Mouse (Mus musculus): ENCODE data around the gene Relb.

Relb gene

DNA sequence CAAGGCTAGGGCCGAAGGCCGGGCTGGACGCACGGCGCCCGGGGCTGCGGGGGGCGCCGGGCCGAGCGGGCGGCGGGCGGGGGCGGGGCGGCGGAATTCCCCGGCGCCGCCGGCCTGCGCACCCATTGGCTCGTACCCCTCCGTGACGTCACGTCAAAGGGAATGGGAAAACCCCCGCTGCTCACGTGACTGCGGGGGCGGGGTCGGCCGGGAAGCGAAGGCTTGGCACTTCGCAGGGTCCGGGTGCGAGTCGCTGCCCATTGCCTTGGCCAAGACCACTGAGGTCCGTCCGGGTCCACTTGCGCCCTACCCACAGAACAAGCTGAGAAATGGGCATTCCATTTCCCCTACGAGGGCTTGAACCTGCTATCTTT, at the start of gene Relb:
TSS of gene Relb (minus strand) at position 78 of the 374 bp plus-strand sequence.
- DNase-seq: peak; percentile 92

DNA sequence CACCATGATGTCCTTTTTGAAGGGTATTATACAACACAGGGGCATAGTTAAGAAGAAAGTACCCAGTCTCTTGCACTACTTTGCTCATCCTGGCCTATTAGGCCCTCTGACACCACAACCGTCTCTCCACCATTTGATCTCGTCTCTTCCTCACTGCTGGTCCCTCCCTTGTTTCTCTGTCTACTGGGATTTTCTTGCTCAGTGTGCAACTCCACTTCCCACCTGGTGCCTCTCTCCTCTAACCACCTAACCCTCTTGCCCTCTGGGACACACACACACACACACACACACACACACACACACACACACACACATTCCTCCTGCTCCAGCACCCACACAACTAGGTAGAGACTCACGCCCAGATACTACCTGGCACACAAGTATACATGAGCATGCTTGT, 49.7 kb upstream of the Relb start:
- no peak for DNase-seq

DNA sequence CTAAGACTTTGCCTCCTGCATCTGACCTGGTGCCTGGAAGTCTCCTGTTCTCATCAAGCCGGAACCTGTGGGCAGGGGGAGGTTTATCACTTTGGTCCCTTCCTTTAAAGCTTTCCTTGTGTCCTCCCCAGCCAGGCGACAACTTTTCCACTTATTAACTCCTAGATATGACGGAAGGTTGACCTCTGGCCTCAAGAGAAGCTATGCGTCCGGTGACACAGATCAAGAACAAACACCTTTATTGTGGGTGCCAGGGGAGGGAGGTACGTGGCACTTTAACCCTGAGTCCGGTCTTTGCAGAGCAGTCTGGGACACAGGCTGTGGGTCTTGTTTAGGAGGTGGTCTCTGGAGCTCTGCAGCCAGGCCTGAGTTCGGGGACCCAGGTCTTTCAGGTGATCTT, 48.6 kb upstream of the Relb start, which contains the start of gene Apoc2:
TSS of gene Apoc2 (minus strand) at position 70 of the 400 bp plus-strand sequence.
- DNase-seq: no peak

DNA sequence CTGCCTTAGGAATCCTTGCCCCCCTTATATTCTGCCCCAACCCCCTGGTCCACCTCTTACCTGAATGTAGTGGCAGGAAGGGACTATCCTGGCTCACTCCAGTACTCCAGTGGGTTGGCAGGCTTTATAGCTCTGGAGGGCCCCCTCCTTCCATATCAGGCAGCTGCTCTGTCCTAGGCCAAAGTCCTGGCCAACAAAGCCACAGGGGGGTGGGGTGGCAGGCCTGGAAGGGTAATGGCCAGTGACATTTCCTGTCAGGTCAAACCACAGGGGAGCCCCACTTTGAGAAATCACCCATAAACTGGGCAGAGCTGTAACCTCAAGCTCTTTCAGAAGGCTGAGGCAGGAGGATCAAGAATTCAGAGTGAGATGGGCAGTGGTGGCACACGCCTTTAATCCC, 47.4 kb upstream of the Relb start:
- DNase-seq: no peak

DNA sequence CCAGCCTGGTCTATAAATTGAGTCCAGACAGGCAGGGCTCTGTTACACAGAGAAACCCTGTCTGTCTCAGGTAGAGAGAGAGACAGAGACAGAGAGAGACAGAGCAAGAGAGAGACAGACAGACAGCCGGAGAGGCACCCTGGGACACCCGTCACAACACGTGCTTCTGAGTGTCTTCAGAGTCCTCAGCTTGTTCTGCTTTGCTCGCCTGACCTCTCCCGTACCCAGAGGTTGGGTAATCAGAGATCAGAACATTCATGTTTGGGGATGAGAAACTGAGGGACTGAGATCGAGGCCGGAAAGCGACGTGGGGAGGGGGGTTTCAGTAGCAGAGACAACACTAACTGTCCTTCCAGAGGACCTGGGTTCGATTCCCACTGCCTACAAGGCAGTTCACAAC, 46.6 kb upstream of the Relb start:
- DNase-seq: no peak

DNA sequence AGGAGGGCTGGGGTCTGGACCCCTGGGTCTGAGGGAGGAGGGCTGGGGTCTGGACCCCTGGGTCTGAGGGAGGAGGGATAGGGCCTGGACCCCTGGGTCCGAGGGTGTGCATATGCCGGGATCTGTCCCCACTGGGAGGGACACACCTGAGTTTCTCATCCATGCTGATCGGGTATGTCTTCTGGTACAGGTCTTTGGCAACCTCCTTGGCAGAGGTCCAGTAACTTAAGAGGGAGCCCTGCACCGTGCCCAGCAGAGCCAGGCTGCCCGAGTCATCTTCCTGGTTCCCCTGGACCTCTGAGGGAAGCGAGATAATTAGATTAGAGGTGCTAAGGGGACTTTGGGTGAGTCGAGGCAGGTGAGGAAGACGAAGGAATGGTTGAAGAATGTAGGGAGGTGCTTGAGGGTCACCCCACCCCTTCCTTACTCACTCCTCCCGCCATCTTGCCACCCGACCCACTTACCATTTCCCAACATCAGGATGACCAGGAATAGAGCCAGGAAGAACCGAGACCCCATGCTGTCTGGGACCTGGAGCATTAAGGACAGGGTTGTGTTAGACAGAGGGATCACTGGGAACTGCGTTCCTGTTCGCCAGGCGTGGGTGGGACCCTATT, 44.0 kb upstream of the Relb start:
- no peak for DNase-seq

DNA sequence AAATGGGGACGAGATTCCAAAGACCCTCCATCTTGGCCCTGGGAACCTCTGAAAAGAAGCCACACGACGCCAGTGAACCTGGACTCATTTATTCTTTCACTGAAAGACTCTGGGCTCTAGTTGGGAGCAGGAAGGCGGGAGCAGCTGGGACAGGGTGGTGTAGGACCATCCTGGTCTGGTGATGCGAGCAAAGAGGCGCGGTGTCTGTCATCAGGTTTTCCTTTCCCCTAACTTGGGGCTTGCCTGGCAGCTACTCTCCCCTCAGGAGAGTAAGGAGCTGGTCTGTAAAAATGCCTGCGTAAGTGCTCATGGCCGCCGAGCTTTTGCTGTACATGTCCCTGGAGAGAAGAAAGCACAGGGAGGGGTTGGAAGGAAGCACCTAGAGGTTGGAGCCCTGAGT, 42.3 kb upstream of the Relb start:
- DNase-seq: no peak

DNA sequence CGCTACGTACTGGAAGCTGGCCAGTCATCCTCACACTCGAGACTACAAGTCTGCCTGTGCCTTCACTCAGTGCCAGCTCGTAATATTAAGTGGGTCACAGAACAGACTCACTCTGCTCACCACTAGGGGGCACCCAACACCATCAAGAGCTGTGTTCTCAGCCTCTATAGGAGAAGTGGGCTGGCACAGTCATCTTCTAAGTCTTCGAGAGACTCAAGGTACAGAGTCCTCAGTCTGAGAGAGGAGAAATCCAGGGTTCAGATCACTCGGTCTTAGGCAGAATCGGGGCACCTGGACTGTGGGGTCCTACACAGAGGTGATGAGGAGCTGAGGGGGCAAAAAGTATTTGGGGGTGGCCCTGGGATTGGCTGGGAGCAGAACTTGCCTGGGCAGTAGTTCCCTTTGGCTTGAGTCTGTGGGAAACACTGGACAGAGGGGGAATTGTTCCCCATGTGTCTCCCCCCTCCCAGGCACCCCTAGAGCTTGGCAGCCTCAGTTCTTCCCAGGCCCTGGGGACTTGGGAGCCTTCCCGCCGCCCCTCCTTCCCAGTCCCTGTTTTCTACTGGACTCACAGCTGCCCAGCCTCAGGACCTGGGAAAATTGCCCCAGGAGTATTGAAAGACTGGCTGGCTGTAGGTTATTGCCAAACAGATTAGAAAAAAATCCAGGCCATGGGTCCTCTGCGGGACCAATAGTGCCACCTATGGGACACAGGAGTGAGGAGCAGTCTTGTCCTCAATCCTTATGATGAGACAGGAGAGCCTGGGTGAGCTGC, 39.9 kb upstream of the Relb start:
- peak; percentile 93 for DNase-seq

DNA sequence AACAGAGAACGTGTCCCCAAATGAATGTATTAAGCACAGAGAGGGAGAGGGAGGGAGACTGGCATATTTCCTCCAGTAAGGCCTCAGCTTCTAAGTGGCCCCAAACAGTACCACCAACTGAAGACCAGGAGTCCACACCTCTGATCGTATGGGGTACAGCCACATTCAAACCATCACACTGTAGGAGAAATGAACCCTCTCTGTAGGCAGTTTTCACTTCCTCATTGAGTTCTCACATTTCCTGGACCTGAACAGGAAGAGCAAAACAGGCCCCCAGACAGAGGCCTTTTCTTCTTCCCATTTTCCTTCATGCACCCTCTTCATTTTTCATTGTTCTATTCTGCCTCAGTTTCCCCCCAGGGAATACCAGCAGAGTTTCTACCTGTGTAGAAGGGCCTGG, 38.2 kb upstream of the Relb start:
- DNase-seq: no peak

DNA sequence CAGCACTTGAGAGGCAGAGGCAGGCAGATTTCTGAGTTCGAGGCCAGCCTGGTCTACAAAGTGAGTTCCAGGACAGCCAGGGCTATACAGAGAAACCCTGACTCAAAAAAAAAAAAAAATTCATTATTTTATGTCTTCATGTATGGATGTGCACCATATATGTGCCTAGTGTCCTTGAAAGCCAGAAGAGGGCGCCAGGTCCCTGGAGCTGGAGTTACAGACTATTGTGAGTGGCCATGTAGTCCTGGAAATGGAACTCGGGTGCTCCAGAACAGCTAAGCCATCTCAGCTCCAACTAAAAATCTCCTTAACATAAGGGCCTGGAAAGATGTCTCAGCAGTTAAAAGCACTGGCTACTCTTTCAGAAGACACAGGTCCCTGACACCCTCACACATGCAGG, 37.5 kb upstream of the Relb start:
- DNase-seq: no peak

DNA sequence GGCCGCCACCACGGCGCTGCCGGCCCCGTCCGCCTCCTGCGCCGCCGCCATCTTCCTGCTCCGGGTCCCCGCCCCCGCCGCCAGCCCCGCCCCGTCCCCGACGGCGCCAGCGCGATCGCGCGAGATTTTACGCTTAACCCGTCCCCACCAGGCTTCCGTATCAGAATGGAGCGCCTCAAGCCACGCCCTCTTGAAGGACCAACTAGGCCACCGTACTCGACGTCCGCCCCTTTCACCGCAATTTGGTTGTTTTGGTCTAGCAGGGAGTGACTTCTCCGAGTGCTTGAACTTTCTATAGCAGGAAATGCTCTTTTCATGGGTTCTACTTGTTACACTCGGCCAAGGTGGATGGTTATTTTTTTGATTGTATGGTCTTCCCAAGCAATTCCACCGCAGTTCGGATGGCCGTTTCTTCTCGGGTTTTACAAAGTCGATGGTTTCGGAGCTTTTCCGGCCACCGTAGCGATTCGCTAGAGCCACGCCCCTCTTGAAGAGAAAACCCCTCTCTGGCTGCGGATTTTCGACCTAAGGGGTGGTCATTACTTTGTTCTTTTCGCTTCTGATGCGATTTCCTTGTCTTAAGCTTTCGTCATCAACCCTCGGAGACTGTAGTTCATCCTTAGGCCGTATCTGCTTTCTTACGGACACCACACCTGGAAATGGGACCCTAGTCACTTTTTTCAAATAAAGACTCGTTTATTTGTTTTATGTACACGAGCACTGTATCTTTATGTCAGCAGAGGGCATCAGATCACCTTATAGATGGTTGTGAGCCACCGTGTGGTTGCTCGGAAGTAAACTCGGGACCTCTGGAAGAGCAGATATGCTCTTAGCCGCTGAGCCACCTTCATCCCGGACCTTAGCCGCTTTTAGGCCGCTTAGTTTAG, 36.0 kb upstream of the Relb start, which contains the start of gene Clptm1:
TSS of gene Clptm1 (minus strand) at position 79 of the 887 bp plus-strand sequence.
- peak; percentile 97 for DNase-seq

DNA sequence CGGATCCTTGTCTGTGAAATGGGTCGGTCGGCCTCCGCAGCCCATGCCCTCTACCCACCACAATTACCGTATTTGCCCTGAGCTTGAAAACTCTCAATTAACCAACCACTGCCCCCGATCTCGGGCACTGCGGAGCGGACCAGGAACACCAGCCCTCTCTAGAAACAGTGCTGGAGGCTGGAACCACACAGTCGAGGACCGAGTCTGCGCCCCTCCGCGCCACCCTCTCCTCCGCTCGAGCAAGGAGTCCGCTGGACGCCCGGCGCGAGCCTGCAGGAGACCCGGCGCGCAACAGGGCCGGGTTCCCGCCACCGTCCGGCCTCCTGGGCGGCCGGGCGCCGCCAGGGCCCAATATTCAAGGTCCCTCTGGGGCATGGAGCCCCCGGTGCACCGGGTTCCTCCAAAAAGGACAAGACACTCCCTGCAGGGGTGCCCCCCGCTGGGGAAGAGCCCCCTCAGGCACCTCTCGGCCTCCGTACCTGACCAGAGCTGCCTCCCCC, 35.3 kb upstream of the Relb start:
- no peak for DNase-seq

DNA sequence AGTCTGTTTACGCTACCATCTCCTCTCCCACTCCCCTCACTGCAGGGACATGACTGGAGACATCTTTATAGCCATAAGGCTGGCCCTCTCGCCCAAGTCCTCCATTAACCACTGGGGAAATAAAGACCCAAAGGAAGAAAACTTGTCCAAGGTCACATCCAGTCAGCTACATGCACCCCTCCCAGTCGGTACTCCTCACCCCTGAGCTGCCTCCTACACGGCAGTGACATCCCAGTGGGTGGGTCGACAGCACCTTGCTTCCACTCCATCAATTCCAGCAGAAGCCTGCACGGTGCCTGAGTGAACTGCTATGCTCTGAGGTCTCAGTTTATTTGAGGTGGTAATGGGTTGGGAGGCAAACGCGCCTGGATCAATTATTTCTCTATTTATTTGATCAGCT, 34.7 kb upstream of the Relb start:
- no peak for DNase-seq

DNA sequence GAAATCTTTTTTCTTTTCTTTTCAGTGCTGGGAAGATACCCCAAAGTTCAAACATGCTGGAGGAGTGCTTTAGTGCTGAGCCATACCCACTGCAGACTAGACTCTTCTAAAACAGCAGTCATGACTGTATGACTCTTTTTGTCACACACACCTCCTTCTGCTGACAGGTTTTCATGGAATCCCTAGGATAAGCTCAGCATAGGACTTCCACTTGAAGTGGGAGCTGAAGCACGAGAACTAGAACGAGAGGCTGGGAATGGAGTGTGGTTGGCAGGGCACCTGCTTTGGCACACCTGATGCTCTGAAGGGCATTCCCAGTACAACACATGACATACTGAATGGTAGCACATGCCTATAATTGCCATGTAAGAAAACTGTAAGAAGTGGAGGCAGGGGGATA, 23.4 kb upstream of the Relb start:
- DNase-seq: no peak

DNA sequence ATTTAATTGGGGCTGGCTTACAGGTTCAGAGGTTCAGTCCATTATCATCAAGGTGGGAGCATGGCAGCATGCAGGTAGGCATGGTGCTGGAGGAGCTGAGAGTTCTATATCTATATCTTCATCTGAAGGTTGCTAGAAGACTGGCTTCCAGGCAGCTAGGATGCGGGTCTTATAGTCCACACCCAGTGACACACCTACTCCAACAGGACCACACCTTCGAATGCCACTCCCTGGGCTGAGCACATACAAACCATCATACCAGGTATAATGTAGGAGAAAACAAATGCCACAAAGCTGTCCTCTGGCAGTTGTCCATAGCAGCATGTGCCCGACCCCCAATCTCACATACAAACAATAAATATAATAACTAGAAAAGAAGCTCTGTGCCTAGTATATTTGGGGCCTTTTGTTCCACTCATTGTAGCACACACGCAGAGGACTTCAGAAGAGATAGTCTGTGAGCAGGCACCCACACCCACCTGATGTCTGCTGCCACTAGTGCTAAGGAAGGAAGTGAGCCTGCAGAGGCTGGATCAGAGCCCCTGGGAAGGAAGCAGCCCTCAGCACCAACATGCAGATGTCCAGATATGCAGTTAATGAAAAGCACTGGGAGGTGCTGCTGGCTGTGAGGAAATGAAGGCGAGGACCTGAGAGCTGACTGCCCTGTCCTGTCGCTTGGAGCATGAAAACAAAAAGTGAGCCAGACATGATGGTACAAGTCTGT, 22.0 kb upstream of the Relb start:
- DNase-seq: no peak

DNA sequence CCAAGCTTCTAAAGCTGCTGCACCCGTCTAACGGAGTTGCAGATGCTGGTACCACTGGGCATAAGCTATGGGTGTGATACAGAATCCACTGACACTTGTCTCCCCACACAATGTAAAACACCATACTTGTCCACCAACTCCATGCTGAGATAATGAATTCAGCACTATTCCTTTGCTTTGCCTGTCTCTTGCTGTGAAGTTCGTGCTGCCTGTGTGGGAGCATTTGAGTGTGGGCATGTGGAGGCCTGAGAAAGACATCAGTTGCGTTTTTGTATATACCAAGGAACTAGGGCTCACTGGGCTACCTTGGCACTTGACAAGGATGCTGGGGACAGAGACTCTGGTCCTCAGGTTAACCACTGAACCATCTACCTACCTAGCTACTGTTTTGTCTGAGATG, 12.0 kb upstream of the Relb start:
- peak; percentile 55 for DNase-seq

DNA sequence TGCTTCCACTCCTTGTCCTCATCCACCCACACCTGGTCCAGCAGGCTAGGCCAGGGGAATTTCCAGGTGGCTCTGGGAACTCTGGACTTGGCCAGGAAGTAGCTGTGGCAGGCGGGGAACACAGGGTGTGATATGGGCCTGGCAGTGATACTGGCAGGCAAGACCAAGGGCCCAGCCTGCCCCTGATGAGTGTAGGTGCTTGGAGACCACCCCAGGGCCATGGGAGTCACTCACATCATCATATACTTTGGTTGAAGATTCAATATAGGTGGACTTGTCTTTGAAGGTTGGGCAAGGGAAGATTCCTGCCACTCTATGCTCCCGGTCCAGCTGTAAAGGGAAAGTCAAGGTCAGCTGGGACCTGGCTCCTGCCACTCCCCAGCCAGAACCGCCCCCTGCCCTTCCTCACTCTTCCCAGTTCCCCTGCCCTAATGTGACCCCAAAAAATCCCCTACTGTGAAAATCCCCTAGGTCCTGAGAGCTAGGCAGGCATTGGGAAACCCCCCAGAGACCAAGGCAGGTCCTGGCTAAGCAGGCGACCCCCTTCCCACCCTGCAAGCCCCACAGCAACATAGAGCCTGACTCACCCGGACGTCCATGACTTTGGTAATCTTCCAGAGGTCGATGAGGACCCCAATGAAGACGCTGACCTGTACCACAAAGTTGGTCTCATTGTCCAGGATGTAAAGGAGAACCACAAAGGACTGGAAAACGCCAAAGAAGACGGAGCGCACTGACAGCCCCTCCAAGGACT, 6.0 kb upstream of the Relb start:
- DNase-seq: no peak

DNA sequence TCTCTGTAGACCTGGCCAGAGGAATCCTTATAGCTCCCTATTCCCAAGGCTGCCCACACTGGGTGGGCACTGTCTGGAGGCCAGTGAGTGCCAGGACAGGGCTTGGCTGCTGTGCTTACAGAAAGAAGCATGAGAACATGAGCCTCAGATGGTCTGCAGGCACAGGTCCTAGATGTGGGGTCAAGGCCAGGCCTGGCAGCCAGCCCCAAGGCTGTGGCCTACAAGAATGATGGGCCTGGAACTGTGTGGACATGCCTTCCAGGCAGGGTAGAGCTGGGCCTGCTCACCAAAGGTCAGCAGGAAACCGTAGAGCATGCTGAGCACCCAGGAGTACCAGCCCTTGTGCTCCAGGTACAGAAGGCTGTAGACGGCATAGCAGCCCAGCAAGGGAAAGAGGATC, 5.4 kb upstream of the Relb start:
- DNase-seq: no peak

DNA sequence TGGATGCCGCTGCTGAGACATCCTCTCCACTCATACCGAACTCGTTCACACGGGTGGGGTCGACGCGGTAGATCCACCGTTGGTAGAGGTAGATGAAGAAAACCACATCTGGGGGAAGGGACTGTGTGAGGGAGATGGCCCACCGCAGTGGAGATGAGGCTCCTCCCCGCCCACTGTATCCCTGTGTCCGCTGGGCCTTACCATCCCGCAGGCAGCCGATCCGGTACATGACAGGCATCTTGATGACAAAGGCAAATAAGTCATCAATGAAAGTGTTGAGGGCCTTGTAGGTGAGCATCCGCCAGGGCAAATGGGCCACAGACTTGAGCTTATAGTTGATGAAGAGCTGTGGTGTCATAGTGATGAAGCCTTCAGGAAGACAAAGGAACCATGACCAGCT, 4.6 kb upstream of the Relb start:
- no peak for DNase-seq

DNA sequence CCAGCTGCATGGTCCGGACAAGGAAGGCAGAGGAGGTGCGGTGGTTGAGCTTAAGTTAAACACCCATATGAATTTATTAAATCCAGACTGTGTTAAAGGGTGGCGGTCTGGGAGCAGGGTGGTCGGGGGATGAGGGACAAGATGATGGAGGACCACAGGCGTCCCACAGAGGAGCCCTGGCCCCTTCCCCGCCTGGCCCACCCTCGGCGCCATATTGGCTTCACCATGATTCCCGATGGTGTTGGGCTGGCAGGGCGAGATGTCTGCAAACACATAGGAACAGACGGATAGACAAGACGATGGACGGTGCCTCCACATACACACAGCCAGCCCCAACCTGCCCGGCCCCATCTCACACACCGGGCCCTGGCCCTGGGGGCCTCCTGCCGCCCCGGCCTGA, 4.0 kb upstream of the Relb start:
- no peak for DNase-seq

DNA sequence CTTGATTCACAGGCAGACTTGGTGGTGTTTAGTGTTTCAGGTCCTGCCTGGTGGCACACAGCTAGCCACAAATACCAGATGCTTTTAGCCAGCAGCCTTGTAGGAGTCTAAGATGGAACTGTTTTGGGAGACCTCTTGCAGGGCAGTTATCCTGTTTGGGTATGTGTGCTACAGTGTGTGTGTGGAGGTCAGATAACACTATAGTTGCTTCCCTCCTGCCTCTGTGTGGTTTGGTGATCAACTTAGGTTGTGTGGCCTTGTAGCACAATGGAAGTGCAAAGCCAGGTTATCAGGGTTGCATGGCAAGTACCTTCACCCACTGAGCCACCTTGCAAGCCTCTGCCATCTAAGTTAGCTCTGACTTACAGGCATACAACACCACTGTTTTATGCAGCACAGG, 3.5 kb upstream of the Relb start:
- no peak for DNase-seq

DNA sequence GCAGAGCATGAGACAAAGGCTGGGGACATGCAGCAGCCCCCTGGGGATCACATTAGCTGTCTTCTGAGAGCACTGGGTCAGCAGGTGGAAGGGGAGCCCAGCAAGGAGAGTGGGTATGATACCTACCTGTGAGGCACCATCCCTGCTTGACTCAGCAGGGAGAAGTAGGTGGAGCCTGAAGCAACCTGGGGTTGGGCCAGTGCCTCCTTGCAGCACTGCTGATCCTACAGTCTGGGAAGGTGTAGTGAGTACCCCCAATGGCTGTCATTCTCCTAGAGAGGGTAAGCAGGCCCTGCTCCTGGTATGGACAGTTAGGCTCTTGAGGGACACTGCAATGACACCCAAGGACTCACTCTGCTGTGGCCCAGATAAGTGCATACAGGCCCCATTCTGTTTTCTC, 3.0 kb upstream of the Relb start:
- DNase-seq: no peak
